8 mouse cellular contexts compared by ENCODE assay signal in genomic region chr2:28583651-28584050, GRCm38 (mm10). TPM values are rescaled to one million over a fixed set of nuclear protein-coding genes. Genes with fewer than 3 reads are reported as not detected.
DNase-seq lines count a peak whose midpoint lies in the region; ATAC-seq and TF ChIP-seq lines count a peak whose summit lies in the region.

Gene Gtf3c5 (minus strand): TSS chr2:28583751.

- H3K36me3 ChIP-seq in hindbrain, embryonic 15.5 days, result peaks cover 9% of the 10 kb centered on the region
- 0 out of 2 replicates have a peak, but pooled peaks cover 3% of the 10 kb centered on the region for H3K36me3 ChIP-seq in liver, postnatal 0 days (replicated peaks; ENCODE audit: insufficient read depth, low read length)

- peak within 1 kb of the TSS; percentile 80 for H3K4me2 ChIP-seq in hindbrain, embryonic 15.5 days
- H3K4me2 ChIP-seq in liver, postnatal 0 days (ENCODE audit: low read depth, low read length), result peak within 1 kb of the TSS; percentile 67

- H3K27me3 ChIP-seq in hindbrain, embryonic 15.5 days, result no peaks in the 10 kb centered on the region
- H3K27me3 ChIP-seq in liver, postnatal 0 days (ENCODE audit: insufficient read depth, low read length), result no peaks in the 10 kb centered on the region

- TF ChIP-seq EP300 in liver, postnatal 0 days (IDR thresholded peaks at IDR 0.05; ENCODE audit: low read depth), result no peak

- TF ChIP-seq CTCF in liver, postnatal 0 days (IDR thresholded peaks at IDR 0.05; ENCODE audit: low read depth), result no peak

- ATAC-seq in hindbrain, embryonic 15.5 days (ENCODE audit: low FRiP score, low read depth), result no peak
- no peak for ATAC-seq in liver, postnatal 0 days

- peak within 1 kb of the TSS; percentile 98 for H3K27ac ChIP-seq in hindbrain, embryonic 15.5 days (replicated peaks)
- peak within 1 kb of the TSS; percentile 85 for H3K27ac ChIP-seq in liver, postnatal 0 days (ENCODE audit: low read depth)

- 78% methylated on average over 9 of the region's 9 CpGs for WGBS in hindbrain, embryonic 15.5 days
- 77% methylated on average over 9 of the region's 9 CpGs for WGBS in liver, postnatal 0 days (ENCODE audit: insufficient replicate concordance)

- no peaks in the 10 kb centered on the region for H3K9me3 ChIP-seq in hindbrain, embryonic 15.5 days
- no peaks in the 10 kb centered on the region for H3K9me3 ChIP-seq in liver, postnatal 0 days (ENCODE audit: low read length)

- H3K9ac ChIP-seq in hindbrain, embryonic 15.5 days, result peak within 1 kb of the TSS; percentile 71
- H3K9ac ChIP-seq in liver, postnatal 0 days (replicated peaks), result peak within 1 kb of the TSS; percentile 70

- peak; percentile 39 for DNase-seq in cerebellum, adult 9-10 months
- no peak for DNase-seq in cerebellum, postnatal 10 days
- no peak for DNase-seq in thymus, postnatal 0 days (ENCODE audit: low spot score)
- no peak for DNase-seq in thymus, postnatal 36 days
- no peak for DNase-seq in liver, postnatal 0 days
- DNase-seq in embryo, embryonic 10 days (ENCODE audit: low spot score), result no peak
- DNase-seq in thymus, adult 18-20 months, result no peak

- peaks cover 29% of the 10 kb centered on the region for H3K4me1 ChIP-seq in hindbrain, embryonic 15.5 days (replicated peaks)
- peaks cover 11% of the 10 kb centered on the region; the same call in 1 of the 2 replicates for H3K4me1 ChIP-seq in liver, postnatal 0 days (ENCODE audit: insufficient read depth)

- H3K4me3 ChIP-seq in hindbrain, embryonic 15.5 days, result peak within 1 kb of the TSS; percentile 90
- H3K4me3 ChIP-seq in liver, postnatal 0 days (ENCODE audit: low read depth, low read length), result peak within 1 kb of the TSS; percentile 75

RNA-seq across cellular contexts. Expression of gene Gtf3c5, which starts in this region (rescaled TPM):
- 18.8 and 20.7 TPM in 2 replicates for polyA plus RNA-seq in thymus, postnatal 0 days (2015; fragmentation: Nextera tagmentation; extraction: Ambion mirVana)
- polyA plus RNA-seq in hindbrain, embryonic 15.5 days (2015; fragmentation: Nextera tagmentation; extraction: Ambion mirVana), result 41.6 and 42.8 TPM in 2 replicates
- 4.5 and 5.8 TPM in 2 replicates for polyA plus RNA-seq in liver, postnatal 0 days (2015; fragmentation: Nextera tagmentation; extraction: Ambion mirVana)
